Mouse (Mus musculus) limb, embryonic 10.5 days (tissue): ENCODE results near the gene Mcemp1. TPM values are rescaled to one million over a fixed set of nuclear protein-coding genes. Genes with fewer than 3 reads are reported as not detected.

Experiments used
- DNase-seq: peaks from one replicate; pipeline ENCODE4 v3.0.0-alpha.2; 2017; ENCODE audit warnings: low spot score
- H3K27ac ChIP-seq: fragments of 300-500 bp; sonication (generic); 2 replicates; pipeline ENCODE4 v1.5.1; 2016; ENCODE audit warnings: mild to moderate bottlenecking
- H3K27me3 ChIP-seq: fragments of 300-500 bp; sonication (generic); 2 replicates; pipeline ENCODE4 v1.6.1; 2016; ENCODE audit warnings: low read depth, mild to moderate bottlenecking; ENCODE audit not compliant: poor library complexity, severe bottlenecking
- H3K36me3 ChIP-seq: fragments of 300-500 bp; sonication (generic); 2 replicates; pipeline ENCODE4 v1.6.1; 2016; ENCODE audit warnings: mild to moderate bottlenecking, moderate library complexity
- H3K4me1 ChIP-seq: fragments of 300-500 bp; sonication (generic); 2 replicates; pipeline ENCODE4 v1.6.1; 2016
- H3K4me3 ChIP-seq: fragments of 300-500 bp; sonication (generic); 2 replicates; pipeline ENCODE4 v1.5.1; 2016; ENCODE audit warnings: mild to moderate bottlenecking, moderate library complexity
- H3K9me3 ChIP-seq: fragments of 300-500 bp; sonication (generic); replicated peaks from 2 replicates; pipeline ENCODE4 v1.6.1; 2016; ENCODE audit warnings: mild to moderate bottlenecking
- WGBS: fragments of 180-500 bp; shearing (Covaris S2); methylation state at CpG from one replicate; pipeline ENCODE4 v1.1.7; 2016; 5-methylcytosine and 5-hydroxymethylcytosine counted together
- polyA plus RNA-seq: library from polyadenylated mRNA; unstranded; fragments of >200 nt; fragmentation: Nextera tagmentation; extraction: Ambion mirVana; gene quantifications from 2 replicates; pipeline ENCODE4 v1.2.1, GENCODE M21; 2016

Mcemp1 gene
- not detected in 2 replicates for polyA plus RNA-seq

- Histone ChIP-seq H3K27me3 (no peaks in the 10 kb centered on the region), H3K9me3 (no peaks in the 10 kb centered on the region), H3K36me3 (no peaks in the 10 kb centered on the region), H3K4me1 (no peaks in the 10 kb centered on the region), H3K4me3 (no peak within 1 kb of the TSS), H3K27ac (no peak within 1 kb of the TSS)
- DNase-seq, result no peak
- 75% methylated on average over 6 of the region's 6 CpGs for WGBS
Measured at GRCm38 (mm10) chr8:3665507-3665906, at the start of gene Mcemp1. Gene Mcemp1, plus strand, starts transcription at chr8:3665754.

DNA sequence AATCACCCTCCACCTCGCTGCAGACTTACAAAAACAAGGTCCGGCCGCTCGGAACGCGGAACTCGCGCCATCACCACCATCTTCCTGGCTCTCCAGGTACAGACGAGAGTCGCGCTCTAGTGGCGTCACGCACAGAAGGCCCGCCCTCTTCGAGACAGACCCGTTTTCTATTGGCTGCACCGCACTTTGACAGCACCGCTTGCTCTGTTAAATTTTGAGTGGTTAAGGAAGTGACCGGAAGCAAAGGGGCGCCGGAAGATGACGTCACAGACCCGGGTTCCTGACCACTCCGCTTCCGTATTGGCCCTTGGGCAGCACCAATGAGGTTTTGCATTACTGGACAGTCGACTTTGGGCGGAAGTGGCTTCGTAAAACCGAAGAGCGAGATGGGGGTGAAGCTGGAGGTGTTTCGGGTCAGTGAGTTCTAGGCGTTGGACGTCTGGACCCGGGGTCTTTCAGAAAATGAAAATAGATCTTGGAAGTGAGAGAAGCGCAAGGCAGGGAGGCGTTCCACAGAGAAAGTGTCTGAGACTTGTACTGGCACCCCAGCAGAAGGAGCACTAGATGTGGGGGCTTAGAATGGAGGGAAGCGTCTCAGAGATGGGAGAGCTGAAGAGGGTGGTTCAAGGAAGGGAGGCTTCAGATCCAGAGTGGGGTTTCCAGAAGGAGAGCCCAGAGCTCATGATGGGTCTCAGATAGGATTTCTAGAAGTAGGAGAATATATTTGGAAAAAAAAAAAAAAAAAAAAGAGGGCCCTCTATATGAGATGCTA is 44.2 kb upstream of the Mcemp1 start, which contains the start of the genes Xab2 and Pet100:
Xab2 (minus strand) TSS at position 118 of the 772 bp plus-strand sequence.
Pet100 (plus strand) TSS at position 350 of the 772 bp plus-strand sequence.
- Histone ChIP-seq H3K36me3 (peaks cover 23% of the 10 kb centered on the region), H3K4me3 (peak within 1 kb of the TSS; percentile 81), H3K4me1 (peaks cover 15% of the 10 kb centered on the region), H3K27me3 (no peaks in the 10 kb centered on the region), H3K27ac (peak within 1 kb of the TSS; percentile 79), H3K9me3 (no peaks in the 10 kb centered on the region)
- DNase-seq, result peak; percentile 100
- under 1% methylated on average over 37 of the region's 37 CpGs for WGBS

DNA sequence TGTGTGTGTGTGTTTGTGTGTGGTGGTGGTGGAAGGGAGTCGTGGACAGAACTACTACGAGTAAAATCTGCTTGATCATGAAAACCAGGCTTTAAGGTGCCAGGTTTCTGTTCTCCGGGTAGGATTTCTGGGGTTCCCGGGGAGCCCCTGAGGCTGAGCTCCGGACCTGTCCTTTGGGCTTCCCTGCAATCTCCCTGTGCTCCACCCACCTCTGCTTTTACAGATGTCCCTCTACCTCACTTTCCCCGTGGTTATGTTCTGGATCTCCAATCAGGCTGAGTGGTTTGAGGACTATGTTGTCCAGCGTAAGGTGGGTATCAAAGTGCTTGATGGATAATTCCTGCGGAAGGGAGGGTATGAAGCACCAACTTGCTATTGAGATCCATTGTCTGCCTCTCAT is 43.4 kb upstream of the Mcemp1 start:
- WGBS, result 62% methylated on average over 8 of the region's 8 CpGs
- peaks cover 18% of the 10 kb centered on the region for H3K36me3 ChIP-seq
- H3K4me1 ChIP-seq, result peaks cover 15% of the 10 kb centered on the region
- peak overlapping the region; percentile 81 for H3K4me3 ChIP-seq
- no peaks in the 10 kb centered on the region for H3K9me3 ChIP-seq
- no peak for DNase-seq
- H3K27me3 ChIP-seq, result no peaks in the 10 kb centered on the region
- H3K27ac ChIP-seq, result 0 out of 2 replicates have a peak overlapping the region, but pooled peaks have one; percentile 19

DNA sequence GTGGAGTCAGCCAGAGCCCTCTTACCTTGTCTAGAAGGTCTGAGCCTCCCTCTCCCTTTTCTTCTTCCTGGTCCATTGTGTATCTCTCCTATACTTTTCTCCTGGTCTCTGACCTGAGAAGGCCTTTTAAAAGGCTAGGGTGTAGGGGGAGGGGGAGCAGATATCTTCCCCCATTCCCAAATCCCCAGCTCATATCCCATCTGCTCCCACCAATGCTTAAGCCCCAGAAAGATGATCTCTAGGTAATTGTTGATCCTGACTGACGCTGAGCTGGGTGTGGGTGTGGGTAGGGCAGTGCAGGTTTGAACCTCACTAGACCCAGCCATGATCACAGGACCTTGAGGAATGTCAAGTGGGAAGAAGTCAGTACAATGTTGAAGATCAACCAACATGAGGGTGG is 40.1 kb upstream of the Mcemp1 start, which contains the start of gene Pcp2:
Pcp2 (minus strand) TSS at position 101 of the 400 bp plus-strand sequence.
- Histone ChIP-seq H3K27ac (no peak within 1 kb of the TSS), H3K4me1 (peaks cover 6% of the 10 kb centered on the region), H3K4me3 (no peak within 1 kb of the TSS), H3K36me3 (no peaks in the 10 kb centered on the region), H3K27me3 (peaks cover 19% of the 10 kb centered on the region), H3K9me3 (no peaks in the 10 kb centered on the region)
- DNase-seq, result no peak
- WGBS, result 72% methylated on average over 1 of the region's 1 CpGs

DNA sequence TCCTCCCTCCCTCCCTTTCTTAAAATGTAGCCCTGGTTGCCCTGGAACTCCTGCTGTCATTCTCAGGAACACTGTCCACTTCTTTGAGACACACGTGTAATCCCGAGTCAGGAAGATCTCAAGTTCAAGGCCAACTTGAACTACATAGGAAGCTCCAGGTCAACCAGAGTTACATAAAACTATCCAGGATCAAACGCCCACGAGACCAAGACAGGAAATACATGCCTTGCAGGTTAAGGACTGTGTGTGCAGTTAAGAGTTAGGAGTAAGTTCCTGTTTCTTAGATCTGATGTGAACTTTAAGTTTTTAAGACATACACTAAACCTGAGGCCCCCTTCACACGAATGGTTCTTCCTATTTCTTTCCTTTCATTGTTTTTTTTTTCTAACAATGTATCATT is 38.6 kb upstream of the Mcemp1 start:
- 74% methylated on average over 5 of the region's 5 CpGs for WGBS
- no peaks in the 10 kb centered on the region for H3K9me3 ChIP-seq
- peaks cover 15% of the 10 kb centered on the region for H3K4me1 ChIP-seq
- DNase-seq, result no peak
- H3K27ac ChIP-seq, result no peak overlapping the region
- no peak overlapping the region for H3K4me3 ChIP-seq
- peaks cover 26% of the 10 kb centered on the region for H3K27me3 ChIP-seq
- no peaks in the 10 kb centered on the region for H3K36me3 ChIP-seq

GRCm38 (mm10) chr8:3628014-3628413 is 37.5 kb upstream of the Mcemp1 start:
- Histone ChIP-seq H3K36me3 (no peaks in the 10 kb centered on the region), H3K4me3 (no peak overlapping the region), H3K27ac (no peak overlapping the region), H3K4me1 (peaks cover 12% of the 10 kb centered on the region; the same call in 1 of the 2 replicates), H3K9me3 (no peaks in the 10 kb centered on the region), H3K27me3 (peaks cover 26% of the 10 kb centered on the region)
- DNase-seq, result no peak
- WGBS, result 33% methylated on average over 5 of the region's 5 CpGs

DNA sequence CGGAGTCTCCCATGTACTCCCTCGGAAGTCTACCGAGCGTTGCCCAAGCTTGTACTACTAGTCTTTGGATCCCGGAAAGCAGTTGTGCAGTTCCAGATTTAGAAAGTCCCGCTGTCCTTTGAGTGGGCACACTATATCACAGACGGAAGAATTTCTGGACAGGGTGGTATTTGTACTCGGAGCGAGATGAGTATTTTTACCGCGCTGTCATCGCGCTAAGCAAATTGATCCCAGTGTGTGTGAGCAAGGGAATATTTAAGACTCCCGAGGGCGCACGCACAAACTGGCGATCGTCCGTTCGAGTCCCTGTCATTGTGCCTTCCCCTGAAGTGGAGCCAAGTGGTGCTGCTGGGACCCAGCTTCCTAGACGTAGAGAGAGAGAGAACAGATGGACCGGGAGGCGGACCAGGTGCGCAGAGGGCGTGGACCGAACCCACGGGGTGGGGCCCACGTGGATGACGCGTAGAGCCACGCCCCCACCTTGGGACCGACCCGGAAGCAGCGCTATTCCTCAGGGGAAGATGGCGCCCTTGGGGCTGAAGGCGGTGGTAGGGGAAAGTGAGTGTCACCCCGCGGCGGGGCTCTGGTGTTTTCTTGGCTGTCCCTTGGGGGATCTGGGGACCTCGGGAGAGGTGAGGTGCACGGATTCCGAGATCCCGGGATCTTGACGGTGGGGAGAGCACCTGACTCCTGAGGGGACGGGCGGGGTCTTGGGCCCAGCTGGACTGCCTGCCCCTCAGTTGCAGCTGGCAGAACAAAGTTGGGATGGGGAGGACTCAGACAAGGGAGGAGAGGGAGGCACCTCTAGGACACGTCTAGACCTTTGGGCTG is 34.7 kb upstream of the Mcemp1 start, which contains the start of gene Stxbp2:
Stxbp2 (plus strand) TSS at position 309 of the 831 bp plus-strand sequence.
- 8% methylated on average over 47 of the region's 47 CpGs for WGBS
- peak; percentile 72 for DNase-seq
- Histone ChIP-seq H3K4me3 (peak within 1 kb of the TSS; percentile 60), H3K27me3 (peaks cover 26% of the 10 kb centered on the region), H3K27ac (peak within 1 kb of the TSS; percentile 51; the same call in 1 of the 2 replicates), H3K4me1 (peaks cover 12% of the 10 kb centered on the region; the same call in 1 of the 2 replicates), H3K36me3 (0 out of 2 replicates have a peak, but pooled peaks cover 3% of the 10 kb centered on the region), H3K9me3 (no peaks in the 10 kb centered on the region)

- 23% methylated on average over 8 of the region's 8 CpGs for WGBS
- no peak for DNase-seq
- no peaks in the 10 kb centered on the region for H3K9me3 ChIP-seq
- H3K27ac ChIP-seq, result peak overlapping the region; percentile 51; the same call in 1 of the 2 replicates
- peaks cover 12% of the 10 kb centered on the region; the same call in 1 of the 2 replicates for H3K4me1 ChIP-seq
- peaks cover 8% of the 10 kb centered on the region; the same call in 1 of the 2 replicates for H3K36me3 ChIP-seq
- peaks cover 26% of the 10 kb centered on the region for H3K27me3 ChIP-seq
- peak overlapping the region; percentile 60 for H3K4me3 ChIP-seq
Measured at GRCm38 (mm10) chr8:3631478-3631875, 34.1 kb upstream of the Mcemp1 start.

DNA sequence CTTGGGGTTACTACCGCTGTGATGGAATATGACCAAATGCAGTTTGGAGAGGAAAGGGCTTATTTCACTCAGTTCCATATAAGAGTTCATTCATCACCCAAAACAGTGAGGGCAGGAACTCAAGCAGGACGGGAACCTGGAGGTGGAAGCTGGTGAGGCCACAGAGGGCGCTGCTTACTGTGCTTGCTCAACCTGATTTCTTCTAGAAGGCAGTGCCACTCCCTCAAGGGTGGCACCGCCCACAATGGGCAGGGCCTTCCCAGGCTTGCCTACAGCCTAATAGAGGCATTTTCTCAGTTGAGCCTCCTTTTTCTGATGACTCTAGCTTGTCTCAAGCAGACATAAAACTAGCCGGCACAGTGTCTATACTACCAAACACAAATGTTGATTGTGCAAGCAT is 19.8 kb upstream of the Mcemp1 start:
- Histone ChIP-seq H3K4me1 (peaks cover 2% of the 10 kb centered on the region; the same call in 1 of the 2 replicates), H3K27me3 (no peaks in the 10 kb centered on the region), H3K27ac (no peak overlapping the region), H3K36me3 (no peaks in the 10 kb centered on the region), H3K9me3 (no peaks in the 10 kb centered on the region), H3K4me3 (no peak overlapping the region)
- WGBS, result 20% methylated on average over 5 of the region's 5 CpGs
- no peak for DNase-seq

- peaks cover 2% of the 10 kb centered on the region; the same call in 1 of the 2 replicates for H3K4me1 ChIP-seq
- no peaks in the 10 kb centered on the region for H3K36me3 ChIP-seq
- no peaks in the 10 kb centered on the region for H3K27me3 ChIP-seq
- 88% methylated on average over 6 of the region's 6 CpGs for WGBS
- H3K4me3 ChIP-seq, result no peak overlapping the region
- H3K9me3 ChIP-seq, result no peaks in the 10 kb centered on the region
- DNase-seq, result no peak
- H3K27ac ChIP-seq, result no peak overlapping the region
Measured at GRCm38 (mm10) chr8:3646824-3647531, 18.6 kb upstream of the Mcemp1 start.

- 85% methylated on average over 4 of the region's 4 CpGs for WGBS
- Histone ChIP-seq H3K27me3 (no peaks in the 10 kb centered on the region), H3K36me3 (no peaks in the 10 kb centered on the region), H3K9me3 (no peaks in the 10 kb centered on the region), H3K4me3 (no peak overlapping the region), H3K27ac (no peak overlapping the region), H3K4me1 (peaks cover 2% of the 10 kb centered on the region; the same call in 1 of the 2 replicates)
- no peak for DNase-seq
Measured at GRCm38 (mm10) chr8:3647561-3647960, 18.0 kb upstream of the Mcemp1 start.

GRCm38 (mm10) chr8:3648268-3648667 is 17.3 kb upstream of the Mcemp1 start:
- H3K36me3 ChIP-seq, result no peaks in the 10 kb centered on the region
- H3K9me3 ChIP-seq, result no peaks in the 10 kb centered on the region
- H3K27ac ChIP-seq, result no peak overlapping the region
- H3K27me3 ChIP-seq, result no peaks in the 10 kb centered on the region
- H3K4me1 ChIP-seq, result peaks cover 2% of the 10 kb centered on the region; the same call in 1 of the 2 replicates
- DNase-seq, result no peak
- H3K4me3 ChIP-seq, result no peak overlapping the region
- 80% methylated on average over 2 of the region's 2 CpGs for WGBS
